In the genomic region with DNA sequence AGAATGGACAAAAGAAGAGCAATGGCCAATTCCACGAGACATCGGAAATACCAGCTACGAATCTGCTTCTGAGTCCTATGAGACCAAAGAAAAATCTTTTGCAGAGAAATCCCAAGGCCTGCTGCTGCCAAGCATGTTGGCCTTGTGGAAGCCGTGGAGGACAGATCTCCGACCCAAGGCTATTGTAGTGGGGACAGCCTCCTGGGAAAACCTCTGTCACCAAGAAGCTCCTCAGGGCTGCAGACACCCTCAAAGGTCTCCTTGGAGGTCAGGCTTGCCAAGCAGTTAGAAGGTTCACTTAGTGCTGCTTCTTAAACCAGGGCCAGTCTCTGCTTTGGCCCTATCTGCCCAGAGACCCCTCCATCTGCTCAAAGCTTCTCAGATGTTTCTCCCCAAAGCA, we compare ENCODE assay signal across 21 mouse cellular contexts. TPM values are rescaled to one million over a fixed set of nuclear protein-coding genes. Genes with fewer than 3 reads are reported as not detected.
DNase-seq lines count a peak whose midpoint lies in the region.
"Had no signal": no experiment of that assay in that cellular context is flagged by ENCODE, and none has a peak within 500 bp of the region (broad histone marks: within the 10 kb centered on the region; RNA-seq: fewer than 3 reads in every experiment).

No protein-coding gene starts in this region.

- peak; percentile 55 for DNase-seq in adrenal gland, adult 8-10 months
- no peak for DNase-seq in adrenal gland, postnatal 4 days (ENCODE audit: low spot score in 2 of 2)
- peak; percentile 1 for DNase-seq in layer of hippocampus, adult 11-12 months (ENCODE audit: low spot score)
- DNase-seq in layer of hippocampus, adult 9-11 months: no peak
- DNase-seq in thymus, postnatal 14 days: peak; percentile 0
- DNase-seq in thymus, postnatal 25 days: no peak
- peak; percentile 25 for DNase-seq in testis, postnatal 10 days (ENCODE audit: low spot score)
- DNase-seq in cerebellum, adult 9-11 months: no peak
- DNase-seq: cerebellum, adult 2 months; gastrocnemius, postnatal 14 days; kidney, adult 18-20 months; kidney, postnatal 36 days; liver, embryonic 13.5 days; lung, postnatal 36 days; retina, postnatal 1 day; right cerebral cortex, postnatal 14 days; thymus, postnatal 36 days had no signal

RNA-seq across cellular contexts. Expression of a gene that starts 11.3 kb away (rescaled TPM):
- 10 to 100 TPM; 15.7 to 31.6 (median 22.3) TPM for total RNA-seq in adrenal gland, adult 8-10 months (2022)
- total RNA-seq in adrenal gland, postnatal 4 days (2021): 10 to 100 TPM; 27.8 to 36.5 TPM
- total RNA-seq: gastrocnemius, postnatal 14 days; granulocyte monocyte progenitor cell, adult 5-6 weeks; hematopoietic stem cell, adult 5-6 weeks; megakaryocyte, adult 5-6 weeks; MEL had no signal

Comparison
In these comparisons a context has a peak if more than half of its experiments do, and no peak if none do; other contexts are left out.
1. DNase-seq: peak in adrenal gland, adult 8-10 months (single experiment), layer of hippocampus, adult 11-12 months (single experiment), thymus, postnatal 14 days (single experiment) and testis, postnatal 10 days (single experiment); none in adrenal gland, postnatal 4 days (0 of 2), layer of hippocampus, adult 9-11 months (single experiment), thymus, postnatal 25 days (single experiment) and cerebellum, adult 9-11 months (single experiment).